Mouse (Mus musculus): ENCODE results near the gene Tll2.

- TF ChIP-seq CTCF (IDR thresholded peaks at IDR 0.05; ENCODE audit: borderline replicate concordance, insufficient read depth, low read length), result no peak
- TF ChIP-seq POLR2A (IDR thresholded peaks at IDR 0.05; ENCODE audit: low read depth, low read length), result no peak
These were observed 154.9 kb downstream of the Tll2 start for GRCm38 (mm10) chr19:41051714-41052113.
